Mouse (Mus musculus): ENCODE measurements around the gene Ptprk.

The Ptprk gene

DNA sequence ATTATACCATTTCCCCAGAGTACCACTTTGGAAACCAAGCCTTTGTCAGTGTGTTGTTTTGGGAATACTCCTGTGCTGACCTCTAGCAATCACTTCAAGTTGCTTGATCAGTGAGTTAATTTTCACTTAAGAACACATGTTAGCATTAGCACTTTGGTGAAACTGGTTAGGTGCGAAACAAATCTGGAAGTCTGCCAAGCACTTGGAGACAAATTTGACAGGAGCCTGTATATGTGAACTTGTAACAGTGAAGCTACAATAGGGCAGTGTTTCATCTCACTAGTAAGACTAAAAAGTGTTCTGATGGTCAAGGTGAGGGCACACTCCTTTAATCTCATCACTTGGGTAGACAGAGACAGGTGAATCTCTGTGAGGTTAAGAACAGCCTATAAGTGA, 321.9 kb downstream of the Ptprk start:
- DNase-seq (ENCODE audit: extremely low spot score, low spot score) = no peak

DNA sequence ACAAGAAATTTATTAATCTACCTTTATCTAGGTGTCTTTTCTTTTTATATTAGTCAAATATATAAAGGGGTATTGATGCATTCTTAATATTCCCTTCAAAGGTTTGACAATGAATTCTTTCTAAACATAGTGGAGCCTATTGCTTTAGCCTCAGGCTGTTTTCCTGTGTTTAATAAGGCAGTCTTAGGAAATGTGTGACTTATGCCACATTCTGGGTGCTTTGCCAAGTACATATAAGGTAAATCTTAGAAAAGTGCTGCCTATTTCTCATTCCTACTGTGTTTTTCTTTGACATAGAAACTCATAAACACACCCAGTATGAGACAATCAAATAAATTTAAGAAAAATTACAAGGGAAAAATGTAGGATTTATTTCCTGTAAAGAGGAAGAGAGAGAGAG, 327.2 kb downstream of the Ptprk start:
- DNase-seq (ENCODE audit: extremely low spot score, low spot score) = no peak

- DNase-seq (ENCODE audit: extremely low spot score, low spot score) = no peak
Measured at GRCm38 (mm10) chr10:28408980-28409379, 334.4 kb downstream of the Ptprk start.

DNA sequence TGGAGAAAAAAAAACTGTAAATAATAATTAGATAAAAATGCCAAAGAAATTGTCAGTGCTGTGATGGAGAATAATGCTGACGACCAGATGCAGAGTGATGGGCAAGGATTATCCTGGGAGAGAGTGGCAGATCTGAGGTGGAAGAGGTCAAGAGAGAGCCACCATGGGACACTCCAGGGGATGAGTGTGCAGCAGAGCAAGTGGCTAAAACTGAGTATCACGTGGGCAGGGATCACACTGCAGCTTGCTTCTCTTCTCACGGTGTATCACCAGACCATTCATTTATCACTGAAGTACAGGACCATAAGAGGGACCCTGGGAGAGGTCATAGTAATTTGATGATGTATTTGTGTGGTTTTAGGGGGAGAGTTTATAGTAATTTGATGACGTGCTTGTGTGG, 340.2 kb downstream of the Ptprk start:
- no peak for DNase-seq (ENCODE audit: extremely low spot score, low spot score)

DNA sequence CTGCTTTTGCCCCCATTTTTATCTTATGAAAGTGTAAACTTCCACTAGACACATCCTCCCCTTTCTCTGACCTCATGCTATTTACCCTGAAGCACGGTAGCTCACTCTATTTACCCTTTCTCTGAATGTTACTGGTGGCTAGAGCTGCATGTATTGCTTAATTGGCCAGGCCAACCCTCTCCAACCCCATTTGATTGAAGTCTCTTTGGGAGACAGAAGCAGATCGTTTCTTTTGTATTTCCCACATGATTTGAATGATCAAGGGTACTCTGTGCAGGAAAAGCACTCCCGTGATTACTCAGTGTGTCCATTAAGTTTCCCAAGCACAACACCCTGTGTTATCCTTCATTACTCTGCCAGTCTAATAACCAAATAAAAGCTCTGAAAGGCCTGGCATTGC, 348.0 kb downstream of the Ptprk start:
- no peak for DNase-seq (ENCODE audit: extremely low spot score, low spot score)

- no peak for DNase-seq (ENCODE audit: extremely low spot score, low spot score)
Measured at GRCm38 (mm10) chr10:28425371-28425770, 350.8 kb downstream of the Ptprk start.

- no peak for DNase-seq (ENCODE audit: extremely low spot score, low spot score)
Measured at GRCm38 (mm10) chr10:28436084-28436483, 361.5 kb downstream of the Ptprk start.

DNA sequence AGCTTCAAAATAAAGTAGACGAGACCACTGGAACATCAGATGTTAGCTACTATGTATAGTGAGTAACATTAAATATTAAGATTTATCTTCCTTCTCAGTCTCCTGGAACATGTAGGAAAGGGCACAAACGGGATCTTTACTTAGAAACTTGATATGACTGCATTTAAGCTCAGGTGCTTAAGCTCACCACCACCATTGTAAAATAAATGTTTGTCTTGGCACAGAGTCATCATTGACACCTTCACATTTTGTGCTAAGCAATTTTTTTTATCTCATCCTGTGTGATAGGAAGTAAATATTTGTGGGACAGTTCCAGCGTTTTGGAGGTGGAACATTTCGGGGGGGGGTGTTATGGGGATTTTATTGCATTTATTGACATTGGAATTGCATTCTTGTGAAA, 375.2 kb downstream of the Ptprk start:
- no peak for DNase-seq (ENCODE audit: extremely low spot score, low spot score)

GRCm38 (mm10) chr10:28450642-28451041, 376.0 kb downstream of the Ptprk start:
- no peak for DNase-seq (ENCODE audit: extremely low spot score, low spot score)

- DNase-seq (ENCODE audit: extremely low spot score, low spot score) = no peak
Measured at GRCm38 (mm10) chr10:28458027-28458426, 383.4 kb downstream of the Ptprk start.

DNA sequence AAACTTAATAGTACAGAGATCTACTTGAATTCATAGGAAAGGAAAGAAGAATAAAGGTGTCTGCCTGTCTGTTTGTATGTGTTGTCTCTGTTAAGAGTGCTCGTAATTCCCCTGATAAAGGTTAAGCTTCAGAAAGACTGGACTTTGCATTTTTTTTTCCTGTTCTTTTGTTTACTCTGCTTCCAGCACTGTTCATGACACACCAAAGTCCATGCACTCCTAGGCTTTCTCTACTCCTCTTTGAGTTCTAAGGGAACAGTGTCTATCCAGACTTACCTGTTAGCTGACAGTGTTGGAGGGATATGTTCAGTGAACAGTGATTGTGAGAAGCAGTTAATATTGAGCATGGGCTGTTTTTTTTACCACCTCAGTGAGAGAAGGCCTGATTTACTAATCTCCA, 385.3 kb downstream of the Ptprk start:
- no peak for DNase-seq (ENCODE audit: extremely low spot score, low spot score)

DNA sequence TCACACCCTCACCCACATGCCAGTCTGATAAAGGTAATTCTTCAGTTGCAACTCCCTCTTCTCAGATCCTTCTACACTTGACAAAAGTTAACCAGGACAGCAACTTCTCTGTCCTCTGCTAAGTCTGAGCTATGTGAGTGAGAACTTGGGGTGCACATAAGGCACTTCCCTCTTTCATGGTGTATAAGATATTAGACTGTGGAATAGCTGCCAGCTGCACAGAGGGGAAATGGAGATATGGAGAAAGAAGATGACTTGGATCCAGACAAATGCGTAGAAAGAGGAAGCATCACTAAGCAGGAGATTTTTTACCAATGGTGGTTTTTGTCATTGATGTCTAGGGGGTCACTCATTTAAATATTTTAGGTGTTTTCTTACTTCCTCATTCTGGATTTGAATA, 389.1 kb downstream of the Ptprk start:
- DNase-seq (ENCODE audit: extremely low spot score, low spot score) = no peak

DNA sequence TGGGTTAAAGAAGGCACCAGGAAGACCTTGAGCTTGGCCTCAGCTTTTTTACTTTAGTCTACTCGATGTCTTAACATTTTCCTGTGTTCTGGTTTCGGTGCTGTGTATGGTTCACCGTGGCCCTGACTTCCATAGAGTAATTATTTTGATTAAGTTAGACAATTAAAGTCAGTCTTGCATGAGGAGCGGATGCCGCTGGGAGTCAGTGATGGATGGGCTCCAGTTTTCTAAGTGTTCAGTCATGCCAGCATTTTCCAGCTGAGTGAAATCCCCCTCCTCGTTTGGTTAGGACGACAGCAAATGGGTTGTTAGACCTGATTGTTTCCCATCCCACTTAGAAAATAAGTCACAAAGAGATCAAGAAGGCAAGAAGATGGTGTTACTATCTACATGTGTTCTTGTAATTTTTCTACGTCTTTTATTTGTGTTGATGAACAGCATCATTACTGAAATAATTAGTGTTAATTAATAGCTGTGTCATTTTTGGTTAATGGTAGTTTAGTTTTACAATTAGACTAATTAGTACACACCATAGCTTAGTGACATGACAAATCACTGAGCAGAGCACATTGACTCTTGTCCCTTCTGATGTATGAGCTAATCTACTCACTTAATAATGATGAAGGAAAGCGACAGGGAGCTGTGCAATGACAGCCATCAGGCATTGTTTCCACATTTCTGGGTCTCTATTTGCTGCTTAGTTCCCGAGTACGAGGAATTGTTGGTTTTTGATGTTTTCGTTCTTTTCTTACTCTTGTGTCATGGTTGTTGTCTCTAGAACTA, 390.3 kb downstream of the Ptprk start:
- no peak for DNase-seq (ENCODE audit: extremely low spot score, low spot score)

DNA sequence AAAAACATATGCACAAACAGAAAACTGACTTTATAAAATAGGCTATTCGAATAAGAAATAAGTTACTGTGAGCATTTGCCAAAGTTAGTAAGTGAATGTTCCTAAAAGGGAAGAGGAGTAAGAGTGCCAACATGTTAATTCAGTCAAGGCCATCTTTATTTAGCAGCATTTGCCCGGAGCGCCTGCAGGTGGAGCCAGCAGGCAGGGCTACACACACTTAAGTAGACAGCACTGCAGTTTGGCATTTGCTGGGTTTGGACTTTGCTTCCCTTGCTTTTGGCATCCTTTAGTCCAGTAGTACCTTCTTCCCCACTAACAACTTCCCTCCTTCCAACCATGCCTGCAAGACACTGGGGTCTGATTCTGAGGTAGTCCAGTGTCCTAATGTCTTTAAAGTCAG, 411.0 kb downstream of the Ptprk start:
- no peak for DNase-seq (ENCODE audit: extremely low spot score, low spot score)

DNA sequence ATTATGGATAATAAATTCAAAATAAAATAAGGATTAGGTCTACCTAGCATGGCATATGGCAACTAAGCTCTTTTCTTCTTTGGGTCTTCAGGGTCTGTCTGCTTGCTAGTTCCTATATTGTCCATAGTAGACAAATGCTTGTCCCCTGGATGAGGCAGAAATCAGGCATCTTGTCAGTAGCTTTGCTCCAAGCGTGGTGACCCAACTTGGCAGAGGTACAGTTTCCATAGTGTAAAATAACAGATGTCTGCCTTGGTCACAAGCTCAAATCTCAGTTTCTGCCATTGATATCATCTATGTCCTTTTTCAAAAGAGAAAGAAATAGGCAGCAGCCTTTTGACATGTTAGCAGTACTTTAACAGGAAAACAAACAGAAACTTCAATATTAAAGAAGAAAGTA, 416.4 kb downstream of the Ptprk start:
- DNase-seq (ENCODE audit: extremely low spot score, low spot score) = no peak

GRCm38 (mm10) chr10:28492206-28492605, 417.6 kb downstream of the Ptprk start:
- DNase-seq (ENCODE audit: extremely low spot score, low spot score) = peak; percentile 26

DNA sequence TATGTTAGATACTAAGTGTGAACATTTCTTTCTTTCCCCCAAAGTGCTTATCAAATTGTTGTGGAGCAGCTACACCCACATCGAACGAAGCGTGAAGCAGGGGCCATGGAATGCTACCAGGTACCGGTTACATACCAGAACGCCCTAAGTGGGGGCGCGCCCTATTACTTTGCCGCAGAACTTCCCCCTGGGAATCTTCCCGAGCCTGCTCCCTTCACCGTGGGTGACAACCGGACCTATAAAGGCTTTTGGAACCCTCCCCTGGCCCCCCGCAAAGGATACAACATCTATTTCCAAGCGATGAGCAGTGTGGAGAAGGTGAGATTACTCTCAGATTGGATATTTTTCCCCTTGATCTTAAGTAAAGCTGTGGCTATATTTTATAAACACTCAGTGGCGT, 418.2 kb downstream of the Ptprk start:
- no peak for DNase-seq (ENCODE audit: extremely low spot score, low spot score)

DNA sequence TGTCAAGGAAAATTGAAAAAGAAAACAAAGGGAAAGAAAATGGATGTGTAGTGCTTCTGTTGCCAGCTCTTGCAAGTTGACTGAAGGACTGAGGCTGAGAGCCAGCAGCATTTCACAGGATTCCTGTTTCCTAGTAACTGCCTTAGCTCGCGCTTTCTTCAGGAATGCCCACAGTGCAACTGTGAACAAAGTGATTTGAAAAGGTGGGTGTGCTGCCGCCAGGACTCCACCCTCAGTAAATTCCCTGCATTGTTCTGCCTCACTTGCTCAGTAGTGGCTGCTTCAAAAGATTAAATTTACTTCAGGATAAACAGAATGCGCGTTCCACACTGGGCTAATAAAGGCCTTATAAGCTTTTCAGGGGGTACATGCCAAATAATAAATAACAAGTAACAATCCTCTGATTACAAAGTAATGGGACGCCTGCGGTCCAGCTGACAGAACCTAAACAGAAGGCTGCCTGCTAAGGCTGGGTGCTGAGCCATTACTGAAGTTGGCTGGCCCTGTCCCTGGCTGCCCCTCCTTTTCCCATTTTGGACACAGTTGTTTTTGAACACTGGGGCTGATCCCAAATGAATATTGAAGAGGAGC, 418.7 kb downstream of the Ptprk start:
- peak; percentile 31 for DNase-seq (ENCODE audit: extremely low spot score, low spot score)

GRCm38 (mm10) chr10:28497791-28498190, 423.2 kb downstream of the Ptprk start:
- no peak for DNase-seq (ENCODE audit: extremely low spot score, low spot score)

- DNase-seq (ENCODE audit: extremely low spot score, low spot score) = no peak
Measured at GRCm38 (mm10) chr10:28498504-28498903, 423.9 kb downstream of the Ptprk start.

GRCm38 (mm10) chr10:28513601-28514000, 439.0 kb downstream of the Ptprk start:
- DNase-seq (ENCODE audit: extremely low spot score, low spot score) = no peak

GRCm38 (mm10) chr10:28516147-28516546, 441.5 kb downstream of the Ptprk start:
- no peak for DNase-seq (ENCODE audit: extremely low spot score, low spot score)

GRCm38 (mm10) chr10:28518297-28518696, 443.7 kb downstream of the Ptprk start:
- DNase-seq (ENCODE audit: extremely low spot score, low spot score) = no peak

Data from neural tube, embryonic 10.5 days (tissue).